Mouse (Mus musculus): ENCODE results near the gene Slc8a3.

- TF ChIP-seq GATA1 (IDR thresholded peaks at IDR 0.05; ENCODE audit: low read length) (no peak), TAL1 (IDR thresholded peaks at IDR 0.05; ENCODE audit: low read length) (no peak)
These were observed 87.6 kb downstream of the Slc8a3 start for GRCm38 (mm10) chr12:81245411-81245810.
